Mouse (Mus musculus) liver, embryonic 13.5 days (tissue): ENCODE results near the gene Myom1. TPM values are rescaled to one million over a fixed set of nuclear protein-coding genes. Genes with fewer than 3 reads are reported as not detected.

Experiments used
- ATAC-seq: fragments of 200-750 bp; cut with Nextera tagmentation; 2 replicates; pipeline ENCODE4 v1.8.0; 2017; ENCODE audit warnings: low read depth, mild to moderate bottlenecking, moderate number of reproducible peaks, moderate library complexity
- DNase-seq: peaks from one replicate; pipeline ENCODE4 v3.0.0; 2022
- H3K27ac ChIP-seq: fragments of 300-500 bp; sonication (generic); 2 replicates; pipeline ENCODE4 v1.5.1; 2015; ENCODE audit warnings: moderate library complexity, mild to moderate bottlenecking, inconsistent platforms
- H3K27me3 ChIP-seq: fragments of 300-500 bp; sonication (generic); 2 replicates; pipeline ENCODE4 v1.6.1; 2015; ENCODE audit warnings: mild to moderate bottlenecking, inconsistent platforms
- H3K36me3 ChIP-seq: fragments of 300-500 bp; sonication (generic); 2 replicates; pipeline ENCODE4 v1.6.1; 2015; ENCODE audit warnings: mild to moderate bottlenecking, inconsistent platforms
- H3K4me1 ChIP-seq: fragments of 300-500 bp; sonication (generic); replicated peaks from 2 replicates; pipeline ENCODE4 v1.6.1; 2015; ENCODE audit warnings: inconsistent platforms
- H3K4me2 ChIP-seq: fragments of 300-500 bp; sonication (generic); 2 replicates; pipeline ENCODE4 v1.6.1; 2015; ENCODE audit warnings: inconsistent platforms, mild to moderate bottlenecking, moderate library complexity
- H3K4me3 ChIP-seq: fragments of 300-500 bp; sonication (generic); replicated peaks from 2 replicates; pipeline ENCODE4 v1.5.1; 2015; ENCODE audit warnings: mild to moderate bottlenecking, inconsistent platforms
- H3K9ac ChIP-seq: fragments of 300-500 bp; sonication (generic); 2 replicates; pipeline ENCODE4 v1.6.1; 2015; ENCODE audit warnings: mild to moderate bottlenecking, inconsistent platforms
- H3K9me3 ChIP-seq: fragments of 300-500 bp; sonication (generic); replicated peaks from 2 replicates; pipeline ENCODE4 v1.6.1; 2016; ENCODE audit warnings: inconsistent platforms
- WGBS: fragments of 180-500 bp; shearing (Covaris S2); methylation state at CpG from one replicate; pipeline ENCODE4 v1.1.7; 2015; ENCODE audit not compliant: insufficient replicate concordance; 5-methylcytosine and 5-hydroxymethylcytosine counted together
- polyA plus RNA-seq: library from polyadenylated mRNA; unstranded; fragments of >200 nt; fragmentation: Nextera tagmentation; extraction: Ambion mirVana; gene quantifications from 2 replicates; pipeline ENCODE4 v1.2.1, GENCODE M21; 2015

The Myom1 gene
- polyA plus RNA-seq, 1 experiment from 2014 or later, result 2.1 TPM

DNA sequence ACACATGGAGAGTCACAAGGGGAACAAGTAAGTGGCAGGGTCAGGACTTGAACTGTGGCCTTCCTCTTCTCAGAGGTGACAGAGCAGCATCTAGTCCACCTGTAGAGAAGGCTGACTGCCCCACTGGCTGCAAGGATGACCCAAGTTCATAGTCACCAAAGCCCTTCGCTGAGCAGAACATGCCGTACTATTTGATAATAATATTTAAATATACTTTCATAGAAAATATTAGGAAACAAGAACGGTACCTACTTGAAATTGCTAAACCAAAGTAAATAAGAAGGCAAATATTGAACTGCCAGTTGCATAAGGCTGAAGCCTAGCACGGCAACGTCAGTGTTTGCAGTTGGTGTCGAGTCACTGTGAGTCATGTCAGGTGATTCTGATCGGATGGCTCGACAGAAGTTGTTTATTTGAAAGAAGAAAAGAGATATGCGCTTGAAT, 86.6 kb downstream of the Myom1 start:
- no peak for DNase-seq
- Histone ChIP-seq H3K4me1 (peaks cover 37% of the 10 kb centered on the region), H3K36me3 (no peaks in the 10 kb centered on the region), H3K27ac (peak overlapping the region; percentile 74), H3K4me2 (no peak overlapping the region), H3K9ac (no peak overlapping the region), H3K9me3 (no peaks in the 10 kb centered on the region), H3K4me3 (no peak overlapping the region), H3K27me3 (no peaks in the 10 kb centered on the region)
- peak; percentile 35 for ATAC-seq
- 43% methylated on average over 9 of the region's 9 CpGs for WGBS

DNA sequence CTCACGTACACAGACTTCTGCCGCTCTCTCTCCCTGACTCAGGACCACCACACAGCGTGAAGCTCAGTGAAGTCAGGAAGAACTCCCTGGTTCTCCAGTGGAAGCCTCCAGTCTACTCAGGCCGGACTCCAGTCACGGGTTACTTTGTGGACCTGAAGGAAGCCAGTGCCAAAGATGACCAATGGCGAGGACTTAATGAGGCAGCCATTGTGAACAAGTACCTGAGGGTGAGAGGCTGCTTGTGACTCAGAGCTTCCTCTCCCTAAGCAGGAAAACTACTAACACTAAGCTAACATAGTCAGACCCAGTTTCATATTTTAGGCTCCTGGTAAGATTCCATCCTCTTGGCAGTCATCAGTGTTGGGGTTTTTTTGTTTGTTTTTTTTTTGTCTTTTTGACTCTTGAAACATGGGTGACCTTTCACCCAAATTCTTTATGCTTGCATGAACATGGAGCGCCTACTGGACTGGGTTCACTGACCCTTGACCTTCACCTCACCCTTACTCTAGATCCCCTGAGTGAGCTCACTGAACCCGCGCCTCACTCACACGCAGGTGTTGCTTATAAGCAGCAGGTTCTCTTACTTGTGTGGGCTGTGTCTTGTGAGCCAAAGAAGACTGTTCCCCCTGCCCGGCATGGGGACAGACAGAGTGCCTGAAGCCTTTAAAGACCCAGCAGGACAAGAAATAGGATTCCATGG, 87.5 kb downstream of the Myom1 start:
- H3K9me3 ChIP-seq, result no peaks in the 10 kb centered on the region
- no peaks in the 10 kb centered on the region for H3K36me3 ChIP-seq
- no peak overlapping the region for H3K4me3 ChIP-seq
- DNase-seq, result no peak
- ATAC-seq, result peak; percentile 37
- no peaks in the 10 kb centered on the region for H3K27me3 ChIP-seq
- no peak overlapping the region for H3K4me2 ChIP-seq
- peaks cover 37% of the 10 kb centered on the region for H3K4me1 ChIP-seq
- peak overlapping the region; percentile 74 for H3K27ac ChIP-seq
- WGBS, result 79% methylated on average over 11 of the region's 11 CpGs
- H3K9ac ChIP-seq, result no peak overlapping the region

DNA sequence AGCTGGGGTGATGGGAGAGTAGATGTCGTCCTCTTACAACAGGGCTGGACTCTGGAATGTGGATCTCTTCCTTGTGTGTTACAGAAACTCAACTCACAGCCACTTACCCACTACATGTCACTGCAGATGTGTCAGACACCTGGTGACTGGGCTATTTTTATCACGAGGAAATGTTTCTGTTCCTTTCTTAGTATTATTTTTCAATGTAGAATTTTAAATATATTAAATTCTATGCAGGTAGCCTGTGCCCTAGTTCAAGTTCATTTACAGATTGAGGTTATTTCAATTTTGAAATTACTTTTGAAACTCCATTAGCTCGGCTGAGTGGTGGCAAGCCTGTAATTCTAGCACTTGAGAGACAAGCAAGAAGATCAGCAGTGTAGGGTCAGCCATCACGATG, 88.6 kb downstream of the Myom1 start:
- Histone ChIP-seq H3K4me1 (peaks cover 37% of the 10 kb centered on the region), H3K9me3 (no peaks in the 10 kb centered on the region), H3K4me3 (no peak overlapping the region), H3K4me2 (no peak overlapping the region), H3K27me3 (no peaks in the 10 kb centered on the region), H3K36me3 (no peaks in the 10 kb centered on the region), H3K27ac (no peak overlapping the region), H3K9ac (no peak overlapping the region)
- ATAC-seq (no peak), DNase-seq (no peak)
- WGBS, result 65% methylated on average over 4 of the region's 4 CpGs

DNA sequence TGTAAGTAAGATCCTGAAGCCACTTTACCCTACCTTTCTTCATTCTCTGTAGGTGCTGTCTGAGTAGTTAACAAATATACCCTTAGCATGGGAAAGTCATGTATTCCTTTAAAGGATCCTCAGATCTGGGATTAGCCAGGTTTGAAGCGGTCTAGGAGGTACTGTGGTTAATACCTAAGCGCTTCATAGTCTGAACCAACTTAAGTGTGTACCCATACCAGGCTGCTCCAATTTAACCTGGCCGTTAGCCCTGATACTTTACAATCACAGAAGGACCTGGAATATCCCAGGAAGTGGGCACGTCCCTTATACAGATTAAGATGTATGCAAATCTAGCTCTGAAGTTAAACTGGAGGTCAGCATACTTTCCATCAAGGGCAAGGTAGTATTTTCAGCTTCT, 89.9 kb downstream of the Myom1 start:
- H3K4me1 ChIP-seq, result peaks cover 31% of the 10 kb centered on the region
- no peak overlapping the region for H3K27ac ChIP-seq
- DNase-seq (no peak), ATAC-seq (no peak)
- no peaks in the 10 kb centered on the region for H3K9me3 ChIP-seq
- H3K9ac ChIP-seq, result no peak overlapping the region
- 79% methylated on average over 4 of the region's 4 CpGs for WGBS
- H3K27me3 ChIP-seq, result no peaks in the 10 kb centered on the region
- no peak overlapping the region for H3K4me2 ChIP-seq
- H3K4me3 ChIP-seq, result no peak overlapping the region
- no peaks in the 10 kb centered on the region for H3K36me3 ChIP-seq

DNA sequence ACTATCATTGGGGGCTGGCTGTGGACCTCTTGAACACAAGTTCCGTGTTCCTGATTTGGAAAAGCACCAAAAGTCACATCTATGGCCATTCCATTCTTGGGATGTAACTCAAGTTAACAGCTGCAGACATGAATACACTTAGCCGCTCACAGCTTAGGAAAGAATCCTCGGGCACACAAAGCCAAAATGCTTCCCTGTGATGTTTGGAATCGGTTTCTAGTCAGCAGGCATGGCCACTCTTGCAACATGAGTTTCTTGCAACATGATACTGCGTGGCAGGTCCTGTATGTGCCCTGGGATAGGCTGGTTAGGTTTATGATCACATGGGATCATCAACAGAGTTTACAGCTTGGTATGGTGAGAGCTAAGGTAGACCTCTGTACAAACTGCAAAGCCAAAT, 91.4 kb downstream of the Myom1 start:
- WGBS, result 69% methylated on average over 5 of the region's 5 CpGs
- Histone ChIP-seq H3K4me1 (peaks cover 17% of the 10 kb centered on the region), H3K27ac (no peak overlapping the region), H3K4me3 (no peak overlapping the region), H3K9ac (no peak overlapping the region), H3K27me3 (no peaks in the 10 kb centered on the region), H3K36me3 (no peaks in the 10 kb centered on the region), H3K9me3 (no peaks in the 10 kb centered on the region), H3K4me2 (no peak overlapping the region)
- ATAC-seq (no peak), DNase-seq (no peak)

DNA sequence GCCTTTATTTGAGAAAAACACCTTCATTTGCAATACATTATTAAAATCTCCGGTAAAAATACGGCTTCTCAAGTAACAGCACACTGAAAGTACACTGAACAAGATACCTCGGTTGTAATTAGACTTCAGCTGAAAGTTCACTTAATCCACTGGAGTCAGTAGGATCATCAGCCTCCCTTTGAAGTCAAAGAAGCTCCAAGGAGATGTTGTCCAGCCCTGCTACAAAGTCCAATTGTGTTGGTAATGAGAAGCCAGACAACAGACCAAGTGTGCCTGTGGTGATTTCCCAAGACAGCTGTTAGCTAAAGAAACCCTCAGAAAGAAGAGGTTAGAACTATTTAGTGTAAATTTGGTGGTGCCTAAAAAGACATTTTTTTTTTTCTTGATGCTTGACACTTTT, 92.0 kb downstream of the Myom1 start:
- no peaks in the 10 kb centered on the region for H3K36me3 ChIP-seq
- DNase-seq (no peak), ATAC-seq (no peak)
- no peaks in the 10 kb centered on the region for H3K9me3 ChIP-seq
- 80% methylated on average over 3 of the region's 3 CpGs for WGBS
- no peaks in the 10 kb centered on the region for H3K27me3 ChIP-seq
- peaks cover 13% of the 10 kb centered on the region for H3K4me1 ChIP-seq
- H3K4me2 ChIP-seq, result no peak overlapping the region
- no peak overlapping the region for H3K9ac ChIP-seq
- no peak overlapping the region for H3K27ac ChIP-seq
- H3K4me3 ChIP-seq, result no peak overlapping the region

DNA sequence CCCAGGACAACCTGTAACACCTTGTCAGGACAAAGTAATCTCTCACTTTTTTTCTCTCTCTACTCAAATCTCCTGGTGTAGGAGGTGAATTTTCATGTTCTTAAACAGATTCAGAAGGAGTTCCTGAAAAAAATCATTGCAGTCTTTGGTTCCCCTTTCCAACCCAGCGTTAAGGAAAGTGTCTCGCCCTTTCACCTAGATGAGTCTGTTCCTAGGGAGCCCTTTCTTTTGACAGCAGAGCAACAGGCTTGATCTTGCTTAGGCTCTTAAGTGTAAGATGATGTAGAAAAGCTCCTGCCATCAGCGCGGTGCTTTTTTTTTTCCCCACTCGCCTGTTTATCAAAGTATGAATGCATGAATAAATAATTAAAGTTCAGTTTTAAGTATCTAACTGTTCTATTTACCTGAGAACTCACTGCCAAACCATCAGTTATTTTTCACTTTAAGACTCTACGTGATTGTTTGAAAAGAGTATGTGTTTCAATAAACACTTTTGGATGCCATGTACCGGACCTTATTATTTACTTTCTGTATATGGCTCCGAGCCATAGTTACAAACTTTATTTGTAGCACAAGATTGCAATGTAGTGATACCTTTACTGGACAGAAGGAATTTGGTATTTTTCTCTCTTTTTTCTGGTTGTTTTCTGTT, 94.2 kb downstream of the Myom1 start:
- DNase-seq, result no peak
- 70% methylated on average over 8 of the region's 8 CpGs for WGBS

DNA sequence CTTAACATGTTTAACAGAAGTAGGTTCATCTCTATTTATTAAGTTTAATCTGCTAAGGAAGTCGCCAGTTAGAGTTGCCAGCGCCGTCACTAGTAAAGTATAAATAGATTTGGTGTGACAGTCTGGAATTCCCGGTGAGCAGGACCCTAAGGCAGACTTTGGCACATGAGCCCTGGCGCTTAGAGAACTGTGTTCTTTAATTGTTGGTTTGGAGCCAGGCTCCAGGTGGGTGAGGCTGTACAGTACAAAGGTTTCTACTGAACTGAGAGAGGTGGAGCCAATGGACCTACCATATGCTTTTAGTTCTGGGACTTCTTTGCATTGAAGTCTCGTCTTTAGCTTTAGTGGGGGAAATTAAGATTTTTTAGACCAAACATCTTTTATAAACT, 94.8 kb downstream of the Myom1 start:
- no peak for DNase-seq
- no peak for ATAC-seq
- no peak overlapping the region for H3K9ac ChIP-seq
- 70% methylated on average over 6 of the region's 6 CpGs for WGBS
- H3K9me3 ChIP-seq, result no peaks in the 10 kb centered on the region
- H3K4me2 ChIP-seq, result no peak overlapping the region
- H3K27ac ChIP-seq, result no peak overlapping the region
- H3K4me3 ChIP-seq, result no peak overlapping the region
- no peaks in the 10 kb centered on the region for H3K27me3 ChIP-seq
- peaks cover 18% of the 10 kb centered on the region for H3K4me1 ChIP-seq
- no peaks in the 10 kb centered on the region for H3K36me3 ChIP-seq

More for the DNA sequence above, 94.2 kb downstream of the Myom1 start:
- no peak overlapping the region for H3K4me3 ChIP-seq
- no peaks in the 10 kb centered on the region for H3K9me3 ChIP-seq
- H3K4me1 ChIP-seq, result peaks cover 18% of the 10 kb centered on the region
- H3K27ac ChIP-seq, result no peak overlapping the region
- no peaks in the 10 kb centered on the region for H3K27me3 ChIP-seq
- H3K36me3 ChIP-seq, result no peaks in the 10 kb centered on the region
- no peak overlapping the region for H3K9ac ChIP-seq
- no peak for ATAC-seq
- H3K4me2 ChIP-seq, result no peak overlapping the region

DNA sequence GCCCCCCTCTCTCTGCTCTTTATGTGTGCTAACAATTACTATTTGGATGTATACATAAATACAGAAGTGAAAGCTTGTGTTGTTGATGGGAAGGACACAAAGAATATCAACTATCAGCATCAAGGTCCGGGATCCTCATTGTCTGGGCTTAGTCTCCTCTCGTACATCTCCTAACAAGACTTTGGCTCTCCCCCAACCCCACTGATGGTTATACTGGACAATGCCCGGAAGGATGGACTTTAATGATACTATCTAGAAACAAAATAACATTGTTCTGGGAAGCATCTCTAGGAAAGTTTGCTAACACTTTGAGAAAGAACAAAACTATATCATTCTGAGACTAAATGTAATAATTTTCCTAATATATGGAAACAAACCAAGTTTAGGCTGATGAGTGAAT, 96.2 kb downstream of the Myom1 start:
- ATAC-seq (no peak), DNase-seq (no peak)
- Histone ChIP-seq H3K4me1 (peaks cover 23% of the 10 kb centered on the region), H3K9ac (no peak overlapping the region), H3K27ac (no peak overlapping the region), H3K4me3 (no peak overlapping the region), H3K36me3 (no peaks in the 10 kb centered on the region), H3K4me2 (no peak overlapping the region), H3K27me3 (no peaks in the 10 kb centered on the region), H3K9me3 (no peaks in the 10 kb centered on the region)
- 84% methylated on average over 3 of the region's 3 CpGs for WGBS

DNA sequence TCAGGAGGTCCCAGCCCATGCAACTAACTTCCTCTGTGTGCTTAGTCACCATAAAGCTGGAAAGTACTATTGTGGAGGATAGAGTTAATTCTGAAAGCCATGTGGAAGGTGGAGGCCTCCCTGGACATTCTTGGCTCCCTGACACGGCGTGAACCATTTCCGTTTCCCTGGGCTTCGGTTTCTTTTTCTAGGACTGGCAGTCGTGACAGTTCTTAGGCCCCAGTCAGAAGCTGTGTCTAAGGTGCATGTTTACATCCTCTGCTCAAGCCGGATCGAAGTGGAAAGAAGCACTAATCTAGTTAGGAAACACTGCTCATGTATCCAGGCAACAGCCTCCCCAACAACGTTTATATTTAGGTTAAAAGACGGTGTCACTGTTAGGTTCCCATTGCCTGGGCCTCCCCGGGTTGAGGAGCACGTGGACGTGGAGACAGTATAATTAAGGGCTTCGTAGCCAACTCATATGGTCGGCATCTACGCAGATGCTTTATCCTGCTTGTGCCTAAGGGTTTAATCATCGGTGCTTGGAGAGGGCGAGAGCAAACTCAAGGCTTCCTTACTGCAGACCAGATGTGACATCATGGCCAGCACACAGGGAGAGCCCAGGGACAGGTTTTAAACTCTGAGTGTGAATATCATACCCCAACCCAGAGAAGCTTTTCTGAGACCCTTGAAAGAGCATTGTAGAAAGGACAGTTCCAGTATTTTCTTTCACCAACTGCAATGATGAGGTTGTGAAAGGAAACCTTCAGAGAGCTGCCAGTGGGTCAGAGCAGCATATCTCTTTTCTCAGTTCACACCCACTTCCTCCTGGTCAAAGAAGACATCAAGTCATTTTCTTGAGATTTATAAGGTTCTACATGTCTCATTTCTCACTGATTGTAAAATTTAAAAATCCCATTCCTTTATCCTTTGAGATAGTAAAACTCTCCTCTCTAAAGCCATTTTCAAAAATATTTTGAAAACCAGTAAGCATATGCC, 100.4 kb downstream of the Myom1 start:
- no peak overlapping the region for H3K4me3 ChIP-seq
- H3K4me1 ChIP-seq, result peaks cover 21% of the 10 kb centered on the region
- H3K9ac ChIP-seq, result no peak overlapping the region
- ATAC-seq, result no peak
- H3K27ac ChIP-seq, result 0 out of 2 replicates have a peak overlapping the region, but pooled peaks have one; percentile 19
- H3K4me2 ChIP-seq, result no peak overlapping the region
- H3K36me3 ChIP-seq, result no peaks in the 10 kb centered on the region
- no peak for DNase-seq
- H3K27me3 ChIP-seq, result no peaks in the 10 kb centered on the region
- H3K9me3 ChIP-seq, result no peaks in the 10 kb centered on the region
- 54% methylated on average over 17 of the region's 17 CpGs for WGBS

DNA sequence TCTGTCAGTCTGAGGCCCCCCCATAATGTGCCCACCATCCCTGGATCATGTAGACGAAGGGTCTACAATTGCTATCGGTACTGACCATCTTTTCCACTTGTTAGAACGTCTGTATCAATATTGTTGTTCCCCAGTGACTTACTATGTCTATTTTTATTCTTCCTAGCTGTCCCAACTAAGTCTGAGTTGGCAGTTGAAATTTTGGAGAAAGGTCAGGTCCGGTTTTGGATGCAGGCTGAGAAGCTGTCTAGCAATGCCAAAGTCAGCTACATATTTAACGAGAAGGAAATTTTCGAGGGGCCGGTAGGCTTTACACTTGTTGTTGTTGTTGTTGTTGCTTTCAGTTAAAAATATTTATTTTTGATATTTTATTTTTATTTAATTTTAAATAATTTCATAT, 102.9 kb downstream of the Myom1 start:
- Histone ChIP-seq H3K36me3 (no peaks in the 10 kb centered on the region), H3K4me2 (no peak overlapping the region), H3K9me3 (no peaks in the 10 kb centered on the region), H3K27me3 (no peaks in the 10 kb centered on the region), H3K4me1 (peaks cover 16% of the 10 kb centered on the region), H3K27ac (no peak overlapping the region), H3K9ac (no peak overlapping the region), H3K4me3 (no peak overlapping the region)
- 82% methylated on average over 7 of the region's 7 CpGs for WGBS
- ATAC-seq (no peak), DNase-seq (no peak)
